Mouse (Mus musculus) G1E (cell line): ENCODE measurements around the gene Gpr37l1.

Experiments
- CTCF ChIP-seq: IDR thresholded peaks from 2 replicates; pipeline ENCODE4 v1.5.1; 2012; ENCODE audit warnings: low read depth, low read length, inconsistent platforms, mixed read lengths
- GATA1 ChIP-seq: IDR thresholded peaks from 2 replicates; pipeline ENCODE4 v1.6.1; 2012; ENCODE audit warnings: borderline replicate concordance, low read length, inconsistent platforms, mixed read lengths
- POLR2AphosphoS5 ChIP-seq: IDR thresholded peaks from 2 replicates; pipeline ENCODE4 v1.6.1; 2012; ENCODE audit warnings: low read depth, low read length, inconsistent platforms; ENCODE audit not compliant: insufficient replicate concordance
- TAL1 ChIP-seq: conservative IDR thresholded peaks from 2 replicates; pipeline ENCODE4 v1.6.1; 2012; ENCODE audit warnings: low read depth, low read length, inconsistent platforms, mixed read lengths

DNA sequence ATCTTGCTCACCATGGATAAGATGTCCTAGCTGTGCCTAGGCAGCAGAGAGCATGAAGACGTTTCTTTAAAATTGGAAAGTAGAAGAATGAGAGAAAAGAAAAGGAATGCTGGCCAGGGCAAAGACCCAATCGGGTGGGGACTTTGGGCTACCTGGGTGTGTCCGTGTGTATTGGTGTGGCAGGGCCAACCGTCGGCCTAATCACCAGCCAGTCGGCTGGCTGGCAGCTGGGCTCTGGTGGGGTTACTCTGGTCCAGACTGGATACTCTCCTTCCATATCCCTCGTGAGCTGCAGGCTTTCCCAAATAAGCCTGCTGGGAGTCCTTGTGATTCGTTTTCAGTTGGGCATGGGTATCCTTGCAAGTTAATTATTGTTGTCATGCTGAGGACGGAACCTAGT is 41.2 kb upstream of the Gpr37l1 start:
- TF ChIP-seq CTCF (no peak), TAL1 (no peak), GATA1 (no peak), POLR2AphosphoS5 (no peak)
